Mouse (Mus musculus) testis, adult 2 months (tissue): Measurements from ENCODE around the gene Ankmy1. TPM values are rescaled to one million over a fixed set of nuclear protein-coding genes. Genes with fewer than 3 reads are reported as not detected.

ENCODE experiments used
- H3K27ac ChIP-seq: fragments of 200-500 bp; 2 replicates; pipeline ENCODE4 v1.5.1; 2012; ENCODE audit warnings: low read depth, low read length; ENCODE audit not compliant: control insufficient read depth, insufficient read depth
- H3K27me3 ChIP-seq: fragments of 200-500 bp; 2 replicates; pipeline ENCODE4 v1.6.1; 2012; ENCODE audit warnings: mild to moderate bottlenecking, low read length, moderate library complexity; ENCODE audit not compliant: control insufficient read depth, insufficient read depth
- H3K36me3 ChIP-seq: fragments of 200-500 bp; 2 replicates; pipeline ENCODE4 v1.6.1; 2012; ENCODE audit warnings: mild to moderate bottlenecking, low read length; ENCODE audit not compliant: control insufficient read depth, insufficient read depth
- H3K4me1 ChIP-seq: fragments of 200-500 bp; 2 replicates; pipeline ENCODE4 v1.6.1; 2012; ENCODE audit warnings: low read length; ENCODE audit not compliant: control insufficient read depth, insufficient read depth
- H3K4me3 ChIP-seq: fragments of 200-500 bp; 2 replicates; pipeline ENCODE4 v1.5.1; 2012; ENCODE audit warnings: low read depth, mild to moderate bottlenecking, low read length, moderate library complexity, mixed read lengths; ENCODE audit not compliant: control insufficient read depth
- CTCF ChIP-seq: fragments of 200-500 bp; IDR thresholded peaks from 2 replicates; pipeline ENCODE4 v1.5.1; 2012; ENCODE audit warnings: low read depth, mild to moderate bottlenecking, inconsistent platforms, low read length, moderate library complexity; ENCODE audit not compliant: control insufficient read depth, insufficient read depth, insufficient replicate concordance
- POLR2A ChIP-seq: fragments of 200-500 bp; IDR thresholded peaks from 2 replicates; pipeline ENCODE4 v1.6.1; 2012; ENCODE audit warnings: low read depth, mild to moderate bottlenecking, inconsistent platforms, low read length, moderate library complexity; ENCODE audit not compliant: control insufficient read depth
- polyA plus RNA-seq: library from polyadenylated mRNA; depleted of rRNA; stranded (reverse); fragments of >200 nt; gene quantifications from 2 replicates; pipeline ENCODE4 v1.2.3, GENCODE M21; 2012

The Ankmy1 gene
- polyA plus RNA-seq, 1 experiment: 53.4 TPM

GRCm38 (mm10) chr1:92880101-92880500 is 22.6 kb downstream of the Ankmy1 start:
- H3K27me3 ChIP-seq: no peaks in the 10 kb centered on the region
- H3K27ac ChIP-seq: no peak overlapping the region
- H3K4me3 ChIP-seq: no peak overlapping the region
- no peaks in the 10 kb centered on the region for H3K4me1 ChIP-seq
- TF ChIP-seq POLR2A: no peak
- no peaks in the 10 kb centered on the region for H3K36me3 ChIP-seq

GRCm38 (mm10) chr1:92879266-92879665 is 23.4 kb downstream of the Ankmy1 start:
- no peak overlapping the region for H3K4me3 ChIP-seq
- H3K36me3 ChIP-seq: no peaks in the 10 kb centered on the region
- TF ChIP-seq CTCF (no peak), POLR2A (no peak)
- no peaks in the 10 kb centered on the region for H3K27me3 ChIP-seq
- H3K27ac ChIP-seq: no peak overlapping the region
- no peaks in the 10 kb centered on the region for H3K4me1 ChIP-seq

GRCm38 (mm10) chr1:92878066-92878741 is 24.5 kb downstream of the Ankmy1 start:
- no peaks in the 10 kb centered on the region for H3K27me3 ChIP-seq
- no peaks in the 10 kb centered on the region for H3K4me1 ChIP-seq
- H3K27ac ChIP-seq: no peak overlapping the region
- TF ChIP-seq CTCF: no peak
- no peak overlapping the region for H3K4me3 ChIP-seq
- no peaks in the 10 kb centered on the region for H3K36me3 ChIP-seq

GRCm38 (mm10) chr1:92877431-92877978 is 25.2 kb downstream of the Ankmy1 start:
- no peaks in the 10 kb centered on the region for H3K36me3 ChIP-seq
- no peak for TF ChIP-seq CTCF
- no peaks in the 10 kb centered on the region for H3K4me1 ChIP-seq
- no peaks in the 10 kb centered on the region for H3K27me3 ChIP-seq
- no peak overlapping the region for H3K27ac ChIP-seq
- no peak overlapping the region; the same call in none of the 2 replicates for H3K4me3 ChIP-seq

GRCm38 (mm10) chr1:92875360-92876111 is 27.2 kb downstream of the Ankmy1 start:
- Histone ChIP-seq H3K4me1 (no peaks in the 10 kb centered on the region), H3K36me3 (no peaks in the 10 kb centered on the region), H3K27ac (no peak overlapping the region), H3K4me3 (no peak overlapping the region), H3K27me3 (no peaks in the 10 kb centered on the region)
- no peak for TF ChIP-seq CTCF
- TF ChIP-seq POLR2A: no peak

GRCm38 (mm10) chr1:92874011-92874410 is 28.7 kb downstream of the Ankmy1 start:
- H3K27ac ChIP-seq: no peak overlapping the region
- no peaks in the 10 kb centered on the region for H3K36me3 ChIP-seq
- no peaks in the 10 kb centered on the region for H3K4me1 ChIP-seq
- TF ChIP-seq POLR2A: no peak
- TF ChIP-seq CTCF: no peak
- H3K4me3 ChIP-seq: no peak overlapping the region
- no peaks in the 10 kb centered on the region for H3K27me3 ChIP-seq

- H3K36me3 ChIP-seq: no peaks in the 10 kb centered on the region
- no peak overlapping the region for H3K27ac ChIP-seq
- no peaks in the 10 kb centered on the region for H3K27me3 ChIP-seq
- H3K4me1 ChIP-seq: no peaks in the 10 kb centered on the region
- no peak for TF ChIP-seq CTCF
- H3K4me3 ChIP-seq: no peak overlapping the region
Observed at GRCm38 (mm10) chr1:92872666-92873065, 30.0 kb downstream of the Ankmy1 start.
